In genomic region chr1:74003723-74004122, GRCm38 (mm10) we compare ENCODE assay signal across 20 mouse cellular contexts.
A peak's percentile ranks its signal among the peaks of the same experiment; 100 is the strongest.
DNase-seq lines count a peak whose midpoint lies in the region; ATAC-seq and TF ChIP-seq lines count a peak whose summit lies in the region.
"Had no signal": no experiment of that assay in that cellular context is flagged by ENCODE, and none has a peak within 500 bp of the region (broad histone marks: within the 10 kb centered on the region; RNA-seq: fewer than 3 reads in every experiment).

No protein-coding gene starts in this region.

- intact Hi-C loops in heart, postnatal 36 days (cut with DNase I): no loop called here

- no peak for TF ChIP-seq EP300 in lung, postnatal 0 days (IDR thresholded peaks at IDR 0.05)

- H3K4me1 ChIP-seq in heart, embryonic 10.5 days: peaks cover 87% of the 10 kb centered on the region
- H3K4me1 ChIP-seq in kidney, adult 2 months (ENCODE audit: control insufficient read depth, insufficient read depth, low read length): peaks cover 92% of the 10 kb centered on the region
- H3K4me1 ChIP-seq in lung, postnatal 0 days (ENCODE audit: insufficient read depth, low read depth, low read length): peaks cover 71% of the 10 kb centered on the region
- H3K4me1 ChIP-seq: forebrain, embryonic 15.5 days had no signal

- 59% methylated on average over 2 of the region's 2 CpGs for WGBS in heart, embryonic 10.5 days
- WGBS in kidney, adult 2 months: 49% methylated on average over 2 of the region's 2 CpGs
- 34% methylated on average over 2 of the region's 2 CpGs for WGBS in lung, postnatal 0 days

- H3K9ac ChIP-seq in lung, postnatal 0 days (replicated peaks; ENCODE audit: low read depth): no peak overlapping the region
- H3K9ac ChIP-seq: forebrain, embryonic 15.5 days; limb, embryonic 15.5 days; midbrain, embryonic 13.5 days had no signal

- no peak overlapping the region for H3K4me2 ChIP-seq in lung, postnatal 0 days (replicated peaks; ENCODE audit: low read depth, low read length)
- H3K4me2 ChIP-seq: forebrain, embryonic 15.5 days; limb, embryonic 15.5 days; midbrain, embryonic 13.5 days had no signal

- peaks cover 6% of the 10 kb centered on the region; the same call in 1 of the 2 replicates for H3K36me3 ChIP-seq in heart, embryonic 10.5 days
- peaks cover 6% of the 10 kb centered on the region; the same call in 1 of the 2 replicates for H3K36me3 ChIP-seq in kidney, adult 2 months (ENCODE audit: control insufficient read depth, insufficient read depth, low read length)
- no peaks in the 10 kb centered on the region for H3K36me3 ChIP-seq in lung, postnatal 0 days (ENCODE audit: insufficient read depth, low read length)
- H3K36me3 ChIP-seq: forebrain, embryonic 15.5 days; midbrain, embryonic 13.5 days had no signal

- H3K9me3 ChIP-seq in heart, embryonic 10.5 days: no peaks in the 10 kb centered on the region
- H3K9me3 ChIP-seq in lung, postnatal 0 days (ENCODE audit: low read length): no peaks in the 10 kb centered on the region
- H3K9me3 ChIP-seq: embryonic facial prominence, embryonic 10.5 days; forebrain, embryonic 15.5 days; limb, embryonic 15.5 days; midbrain, embryonic 13.5 days had no signal

- no peak overlapping the region for H3K4me3 ChIP-seq in heart, embryonic 10.5 days
- no peak overlapping the region for H3K4me3 ChIP-seq in kidney, adult 2 months (ENCODE audit: insufficient read depth, low read depth, low read length)
- no peak overlapping the region for H3K4me3 ChIP-seq in lung, postnatal 0 days (ENCODE audit: low read depth, low read length)
- H3K4me3 ChIP-seq: embryonic facial prominence, embryonic 10.5 days; forebrain, embryonic 15.5 days; limb, embryonic 15.5 days; midbrain, embryonic 13.5 days had no signal

- peak overlapping the region; percentile 49; the same call in 1 of the 2 replicates for H3K27ac ChIP-seq in heart, embryonic 10.5 days
- peak overlapping the region; percentile 5 for H3K27ac ChIP-seq in kidney, adult 2 months (ENCODE audit: insufficient read depth, low read depth, low read length)
- H3K27ac ChIP-seq in lung, postnatal 0 days (ENCODE audit: low read length): peak overlapping the region; percentile 78; the same call in 1 of the 2 replicates
- H3K27ac ChIP-seq: embryonic facial prominence, embryonic 10.5 days; forebrain, embryonic 15.5 days; hindbrain, postnatal 0 days; limb, embryonic 15.5 days; midbrain, embryonic 13.5 days had no signal

- no peak for DNase-seq in heart, embryonic 10.5 days (ENCODE audit: low spot score)
- DNase-seq in heart, postnatal 36 days: no peak
- no peak for DNase-seq in kidney, adult 2 months
- DNase-seq in kidney, postnatal 4 days: no peak
- no peak for DNase-seq in lung, postnatal 0 days (ENCODE audit: low spot score)
- no peak for DNase-seq in lung, postnatal 10 days
- no peak for DNase-seq in spleen, adult 18-20 months
- DNase-seq: cerebellum, adult 11-12 months; cerebellum, postnatal 10 days; gastrocnemius, postnatal 14 days; heart, adult 18-20 months; layer of hippocampus, adult 9-11 months; left cerebral cortex, postnatal 4 days; right cerebral cortex, postnatal 14 days had no signal

- H3K27me3 ChIP-seq in heart, embryonic 10.5 days (ENCODE audit: insufficient read depth, poor library complexity, severe bottlenecking): no peaks in the 10 kb centered on the region
- no peaks in the 10 kb centered on the region for H3K27me3 ChIP-seq in kidney, adult 2 months (replicated peaks; ENCODE audit: control insufficient read depth, insufficient read depth, low read length)
- no peaks in the 10 kb centered on the region for H3K27me3 ChIP-seq in lung, postnatal 0 days (replicated peaks; ENCODE audit: insufficient read depth, low read length)
- H3K27me3 ChIP-seq: forebrain, embryonic 15.5 days; limb, embryonic 15.5 days; midbrain, embryonic 13.5 days had no signal

- TF ChIP-seq CTCF in kidney, adult 2 months (conservative IDR thresholded peaks at IDR 0.05; ENCODE audit: insufficient read depth, insufficient read length, low read depth, low read length): no peak
- TF ChIP-seq CTCF in lung, postnatal 0 days (IDR thresholded peaks at IDR 0.05): no peak

- TF ChIP-seq POLR2A in kidney, adult 2 months (IDR thresholded peaks at IDR 0.05; ENCODE audit: low read depth, low read length): no peak

- no peak for ATAC-seq in lung, postnatal 0 days
- ATAC-seq: forebrain, embryonic 15.5 days; hindbrain, postnatal 0 days; intestine, embryonic 16.5 days; midbrain, embryonic 13.5 days had no signal

Comparison
In these comparisons a context has a peak if more than half of its experiments do, and no peak if none do; other contexts are left out.
1. H3K27ac ChIP-seq: peak in every context shown above with its lines; median percentile 78 in lung, postnatal 0 days; 49 in heart, embryonic 10.5 days; 5 in kidney, adult 2 months.